Mouse (Mus musculus) spleen, postnatal 4 days (tissue): ENCODE measurements around the gene Nhlrc2.

ENCODE experiments used
- DNase-seq, 2 experiments: peaks; one replicate each; pipeline ENCODE4 v3.0.0; 2022; ENCODE audit warnings: low spot score in 2 of 2

The Nhlrc2 gene

GRCm38 (mm10) chr19:56563469-56563868 lies 15.4 kb downstream of the Nhlrc2 start:
- no peak for DNase-seq

- no peak for DNase-seq
These were observed 17.3 kb downstream of the Nhlrc2 start for GRCm38 (mm10) chr19:56565358-56565757.

GRCm38 (mm10) chr19:56566041-56566440 lies 18.0 kb downstream of the Nhlrc2 start:
- no peak for DNase-seq

GRCm38 (mm10) chr19:56566940-56567339 lies 18.9 kb downstream of the Nhlrc2 start:
- DNase-seq = no peak

GRCm38 (mm10) chr19:56570781-56571180 lies 22.7 kb downstream of the Nhlrc2 start:
- DNase-seq = no peak

GRCm38 (mm10) chr19:56571234-56571633 lies 23.2 kb downstream of the Nhlrc2 start:
- no peak for DNase-seq

- peak in 1 of 2 experiments; percentile 42 for DNase-seq
These were observed 23.9 kb downstream of the Nhlrc2 start for GRCm38 (mm10) chr19:56571913-56572312.

GRCm38 (mm10) chr19:56573184-56573583 lies 25.1 kb downstream of the Nhlrc2 start:
- DNase-seq = no peak

GRCm38 (mm10) chr19:56577801-56578200 lies 29.7 kb downstream of the Nhlrc2 start:
- DNase-seq = no peak

DNA sequence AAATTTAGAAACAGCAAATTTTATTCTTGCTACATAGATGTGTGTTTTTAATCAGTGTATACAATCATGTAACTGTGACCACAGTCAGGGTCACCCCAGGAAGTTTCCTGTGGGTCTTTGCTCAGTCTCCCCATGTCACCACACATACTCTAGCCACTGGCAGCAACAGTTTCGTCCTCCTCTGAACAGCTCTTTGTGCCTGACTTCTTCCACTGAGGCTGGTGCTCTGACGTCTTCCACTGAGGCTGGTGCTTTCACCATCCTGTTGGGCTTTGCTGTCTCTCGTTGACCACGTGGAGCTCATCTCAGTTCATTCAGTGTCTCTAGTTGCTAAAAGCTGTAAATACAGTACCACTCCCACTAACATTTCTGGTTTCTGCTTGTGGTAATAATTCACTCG lies 33.9 kb downstream of the Nhlrc2 start:
- no peak for DNase-seq

DNA sequence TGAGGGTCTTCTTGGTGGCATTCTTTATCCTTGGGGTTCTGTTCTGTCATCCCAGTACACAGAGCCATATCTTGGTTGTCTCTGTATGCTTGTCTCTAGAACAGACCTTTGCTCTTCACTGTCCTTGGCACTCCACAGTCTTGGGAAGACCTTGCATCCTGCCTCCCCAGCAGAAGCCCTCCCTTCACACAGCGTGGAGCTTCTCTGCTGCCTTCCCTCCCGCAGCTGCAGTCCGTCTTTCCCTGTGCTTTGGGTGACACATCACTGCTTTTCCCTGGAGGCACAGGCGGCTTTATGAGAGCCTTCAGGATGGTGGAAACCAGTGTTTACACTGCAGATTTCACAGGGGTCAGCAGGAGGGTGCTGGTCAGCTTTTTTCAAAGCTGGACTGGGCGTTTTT lies 35.7 kb downstream of the Nhlrc2 start:
- no peak for DNase-seq

- DNase-seq = no peak
These were observed 36.2 kb downstream of the Nhlrc2 start for GRCm38 (mm10) chr19:56584288-56584687.

- no peak for DNase-seq
These were observed 38.3 kb downstream of the Nhlrc2 start for GRCm38 (mm10) chr19:56586320-56586719.

DNA sequence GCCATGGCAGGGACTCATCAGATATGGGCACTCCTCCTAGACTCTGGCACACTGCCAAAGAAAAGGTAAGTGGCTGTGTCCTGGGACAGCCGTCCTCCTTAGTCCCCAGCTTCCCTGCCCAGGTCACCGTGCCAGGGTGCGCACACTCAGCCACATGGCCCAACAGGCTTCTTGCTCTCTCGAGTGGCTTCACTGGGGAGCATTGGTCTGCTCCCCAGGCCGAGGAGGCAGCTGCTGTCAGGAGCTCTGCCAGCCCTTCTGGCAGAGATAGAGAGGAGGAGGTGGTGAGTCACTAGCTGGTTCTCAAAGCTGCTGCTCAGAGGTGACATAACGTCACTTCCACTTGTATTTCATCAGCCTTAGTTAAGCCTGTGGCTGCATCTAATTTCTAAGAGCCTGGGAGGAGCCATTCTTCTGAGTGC lies 40.2 kb downstream of the Nhlrc2 start:
- no peak for DNase-seq

DNA sequence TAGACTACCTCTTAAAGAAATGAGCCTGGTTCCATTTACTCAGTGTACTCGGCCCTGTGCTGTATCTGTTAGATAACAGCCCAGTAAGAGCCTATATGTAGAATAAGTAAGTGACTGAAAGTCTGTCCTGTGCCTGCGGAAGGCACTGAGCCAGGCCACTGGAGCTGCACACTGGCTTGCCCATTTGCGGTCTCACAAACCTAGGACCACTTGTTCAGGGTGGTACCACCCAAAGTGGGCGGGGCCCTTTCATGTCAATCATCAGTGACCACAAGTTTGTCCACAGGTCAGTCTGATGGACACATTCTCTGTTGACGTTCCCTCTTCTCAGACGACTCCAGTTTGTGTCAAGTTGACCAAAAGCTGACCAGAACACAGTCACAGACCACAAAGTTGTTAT lies 40.9 kb downstream of the Nhlrc2 start:
- DNase-seq = peak in 1 of 2 experiments; percentile 41

GRCm38 (mm10) chr19:56589455-56589854 lies 41.4 kb downstream of the Nhlrc2 start:
- DNase-seq = no peak

GRCm38 (mm10) chr19:56590250-56590649 lies 42.2 kb downstream of the Nhlrc2 start:
- no peak for DNase-seq

DNA sequence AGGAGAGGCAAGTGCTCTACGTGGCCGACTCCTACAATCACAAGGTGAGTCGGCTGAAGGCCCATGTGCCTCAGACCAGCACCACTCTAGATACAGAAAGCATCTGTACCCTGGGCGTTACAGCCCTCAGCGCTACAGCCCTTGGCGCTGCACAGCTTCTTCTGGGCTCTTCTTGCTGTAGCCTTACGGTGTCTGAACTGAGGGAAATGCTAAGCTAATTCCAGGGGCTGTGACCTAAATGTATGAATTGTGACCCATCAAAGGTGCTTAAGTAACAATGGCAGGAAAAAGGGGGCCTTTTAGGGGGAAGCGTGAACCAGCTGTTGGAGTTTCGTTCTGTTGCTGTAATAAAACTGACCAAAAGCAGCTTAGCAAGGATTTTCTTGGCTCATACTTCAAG lies 44.4 kb downstream of the Nhlrc2 start:
- DNase-seq = no peak

DNA sequence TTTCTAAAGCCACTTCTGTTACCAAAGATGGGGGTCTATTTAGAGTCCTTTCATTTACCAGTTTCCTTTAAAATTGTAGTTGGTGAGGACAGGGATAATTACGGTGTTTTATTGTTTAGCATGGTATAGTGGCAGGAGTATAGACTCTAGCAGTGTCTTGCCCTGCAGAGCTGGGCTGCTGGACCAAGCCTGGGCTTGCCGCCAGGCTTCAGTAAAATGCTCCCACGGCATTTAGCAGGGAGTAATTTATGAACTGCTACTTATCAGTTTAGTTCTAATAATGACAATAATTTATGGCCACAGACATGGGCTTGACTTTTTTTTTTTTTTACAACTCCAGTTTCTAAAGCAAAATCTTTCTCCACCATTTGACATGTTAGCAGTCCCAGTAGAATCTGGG lies 51.9 kb downstream of the Nhlrc2 start:
- no peak for DNase-seq

- DNase-seq = no peak
These were observed 52.7 kb downstream of the Nhlrc2 start for GRCm38 (mm10) chr19:56600797-56601196.

DNA sequence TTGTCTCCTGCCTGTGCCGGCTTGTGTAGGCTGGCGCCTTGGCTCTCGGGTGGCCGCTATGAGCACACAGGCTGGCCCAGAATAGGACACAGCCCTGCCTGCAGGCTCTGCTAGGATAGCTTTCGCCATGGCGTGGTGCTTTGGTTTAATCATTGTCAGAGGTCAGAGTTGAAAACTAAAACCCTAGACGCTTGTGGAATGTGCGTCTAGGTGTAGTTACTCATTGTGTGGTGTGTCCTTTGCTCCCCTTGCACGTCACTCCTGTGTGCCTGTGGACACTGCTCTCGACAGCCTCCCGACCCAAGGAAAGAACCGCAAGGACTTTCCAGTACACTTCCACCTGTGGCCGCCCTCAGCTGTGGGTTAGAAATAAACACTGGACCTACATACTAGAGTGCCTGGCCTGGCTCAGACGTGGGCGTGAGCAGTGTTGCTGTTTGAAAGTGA lies 53.9 kb downstream of the Nhlrc2 start:
- DNase-seq = no peak

GRCm38 (mm10) chr19:56608946-56609345 lies 60.9 kb downstream of the Nhlrc2 start:
- no peak for DNase-seq

DNA sequence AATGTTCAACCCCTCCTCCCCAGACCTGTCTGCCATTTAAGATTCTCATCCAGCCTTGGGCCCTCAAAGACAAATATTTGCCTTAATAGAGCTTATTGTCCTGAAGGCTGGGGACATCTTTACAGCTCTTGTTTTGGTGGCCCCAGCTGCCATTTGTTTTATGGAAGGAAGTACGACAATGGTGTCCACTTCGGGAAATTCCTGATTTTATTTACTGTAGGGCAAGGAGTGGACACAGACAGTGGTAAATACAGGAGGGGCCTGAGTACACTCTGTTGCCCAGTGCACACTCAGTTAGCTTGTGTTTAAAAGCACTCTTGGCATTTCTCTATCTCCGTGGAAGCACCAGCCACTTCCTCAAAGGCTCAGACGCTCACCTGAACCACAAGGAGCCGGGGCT lies 66.1 kb downstream of the Nhlrc2 start:
- DNase-seq = no peak

DNA sequence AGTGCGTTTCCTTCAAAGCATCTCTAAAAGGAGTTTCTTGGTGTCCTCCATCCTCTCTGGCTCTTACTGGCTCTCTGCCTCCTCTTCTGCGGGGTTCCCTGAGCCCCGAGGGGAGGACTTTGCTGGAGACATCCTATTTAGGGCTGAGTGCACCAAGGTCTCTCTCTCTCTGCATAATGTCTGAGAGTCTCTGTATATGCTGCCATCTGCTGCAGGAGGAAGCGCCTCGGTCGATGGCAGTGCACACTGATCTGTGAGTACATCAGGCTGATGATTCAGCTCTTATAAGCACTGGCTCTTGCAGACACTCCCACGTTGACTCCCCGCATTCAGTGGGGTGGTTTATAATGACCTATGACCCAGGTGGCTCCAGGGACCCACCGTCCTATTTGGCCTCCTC lies 70.8 kb downstream of the Nhlrc2 start:
- DNase-seq = no peak

- no peak for DNase-seq
These were observed 71.5 kb downstream of the Nhlrc2 start for GRCm38 (mm10) chr19:56619546-56619945.
